Mouse (Mus musculus) MEL (cell line): ENCODE data around the gene Itfg1. TPM values are rescaled to one million over a fixed set of nuclear protein-coding genes. Genes with fewer than 3 reads are reported as not detected.

ENCODE experiments used
- DNase-seq: peaks from one replicate; pipeline ENCODE4 v3.0.0; 2011; ENCODE audit warnings: low read depth, low spot score
- H3K27ac ChIP-seq: 2 replicates; pipeline ENCODE4 v1.5.1; 2012; ENCODE audit warnings: low read depth, mild to moderate bottlenecking, control low read depth, low read length, moderate library complexity; ENCODE audit not compliant: control insufficient read depth
- H3K27me3 ChIP-seq, 2 experiments: fragments of 150-350 bp in 1 of 2; sonication (generic) in 1 of 2; 2 replicates each; pipeline ENCODE4 v1.6.1; 2012; ENCODE audit warnings: low read length in 2 of 2, mild to moderate bottlenecking in 2 of 2, improper control_type of control experiment in 1 of 2, moderate library complexity in 1 of 2; ENCODE audit not compliant: insufficient read depth in 2 of 2, control insufficient read depth in 1 of 2
- H3K36me3 ChIP-seq, 2 experiments: 2 replicates each; pipeline ENCODE4 v1.6.1; 2012 to 2014; ENCODE audit warnings: low read length in 2 of 2, improper control_type of control experiment in 1 of 2, inconsistent platforms in 1 of 2, mild to moderate bottlenecking in 1 of 2; ENCODE audit not compliant: insufficient read depth in 2 of 2, control insufficient read depth in 1 of 2
- H3K4me1 ChIP-seq, 2 experiments: fragments of 150-350 bp in 1 of 2; sonication (generic) in 1 of 2; 2 replicates each; pipeline ENCODE4 v1.6.1; 2012; ENCODE audit warnings: low read length in 2 of 2, improper control_type of control experiment in 1 of 2, mild to moderate bottlenecking in 1 of 2; ENCODE audit not compliant: insufficient read depth in 2 of 2, control insufficient read depth in 1 of 2
- H3K4me3 ChIP-seq, 2 experiments: fragments of 150-350 bp in 1 of 2; sonication (generic) in 1 of 2; 2 replicates each; pipeline ENCODE4 v1.5.1; 2012; ENCODE audit warnings: low read depth in 2 of 2, low read length in 2 of 2, mild to moderate bottlenecking in 2 of 2, moderate library complexity in 2 of 2, control low read depth in 1 of 2, improper control_type of control experiment in 1 of 2; ENCODE audit not compliant: control insufficient read depth in 1 of 2, insufficient read depth in 1 of 2
- H3K79me2 ChIP-seq: 2 replicates; pipeline ENCODE4 v1.6.1; 2012; ENCODE audit warnings: mild to moderate bottlenecking, low read length, moderate library complexity; ENCODE audit not compliant: control insufficient read depth, poor library complexity, insufficient read depth
- H3K9ac ChIP-seq: 2 replicates; pipeline ENCODE4 v1.6.1; 2012; ENCODE audit warnings: low read depth, mild to moderate bottlenecking, control low read depth, low read length, moderate library complexity; ENCODE audit not compliant: control insufficient read depth, poor library complexity, severe bottlenecking
- H3K9me3 ChIP-seq: fragments of 150-350 bp; sonication (generic); replicated peaks from 2 replicates; pipeline ENCODE4 v1.6.1; 2012; ENCODE audit warnings: mild to moderate bottlenecking, low read length, improper control_type of control experiment, moderate library complexity; ENCODE audit not compliant: insufficient read depth
- BHLHE40 ChIP-seq: IDR thresholded peaks from 2 replicates; pipeline ENCODE4 v1.6.1; 2012; ENCODE audit warnings: low read depth, mild to moderate bottlenecking, inconsistent platforms, low read length, improper control_type of control experiment, borderline replicate concordance
- CHD2 ChIP-seq: IDR thresholded peaks from 2 replicates; pipeline ENCODE4 v1.6.1; 2011; ENCODE audit warnings: low read length, improper control_type of control experiment
- CTCF ChIP-seq, 3 experiments: IDR thresholded peaks in 2 of 3; conservative IDR thresholded peaks in 1 of 3; 2 replicates each; pipeline ENCODE4 v1.5.1; 2011 to 2012; ENCODE audit warnings: low read length in 3 of 3, low read depth in 2 of 3, mild to moderate bottlenecking in 2 of 3, improper control_type of control experiment in 1 of 3, inconsistent platforms in 1 of 3, mixed read lengths in 1 of 3, moderate library complexity in 1 of 3; ENCODE audit not compliant: control insufficient read depth in 1 of 3, insufficient read depth in 1 of 3, poor library complexity in 1 of 3, severe bottlenecking in 1 of 3
- E2F4 ChIP-seq: IDR thresholded peaks from 2 replicates; pipeline ENCODE4 v1.6.1; 2011; ENCODE audit warnings: low read depth, low read length, improper control_type of control experiment, borderline replicate concordance
- ELF1 ChIP-seq: IDR thresholded peaks from 2 replicates; pipeline ENCODE4 v1.6.1; 2014; ENCODE audit warnings: low read depth, mild to moderate bottlenecking, inconsistent platforms, low read length, improper control_type of control experiment, moderate library complexity
- EP300 ChIP-seq, 2 experiments: IDR thresholded peaks; 2 replicates each; pipeline ENCODE4 v1.6.1; 2011; ENCODE audit warnings: improper control_type of control experiment in 2 of 2, low read length in 2 of 2, low read depth in 1 of 2, mild to moderate bottlenecking in 1 of 2
- JUND ChIP-seq: IDR thresholded peaks from 2 replicates; pipeline ENCODE4 v1.6.1; 2011; ENCODE audit warnings: low read depth, mild to moderate bottlenecking, improper control_type of control experiment, low read length
- KAT2A ChIP-seq: conservative IDR thresholded peaks from 2 replicates; pipeline ENCODE4 v1.6.1; 2012; ENCODE audit warnings: low read depth, low read length, improper control_type of control experiment, inconsistent platforms
- MAFK ChIP-seq: IDR thresholded peaks from 2 replicates; pipeline ENCODE4 v1.6.1; 2011; ENCODE audit warnings: low read depth, mild to moderate bottlenecking, low read length, improper control_type of control experiment, borderline replicate concordance
- MAX ChIP-seq: IDR thresholded peaks from 2 replicates; pipeline ENCODE4 v1.6.1; 2011; ENCODE audit warnings: low read length, improper control_type of control experiment
- MAZ ChIP-seq: IDR thresholded peaks from 2 replicates; pipeline ENCODE4 v1.6.1; 2012; ENCODE audit warnings: low read depth, mild to moderate bottlenecking, inconsistent platforms, low read length, improper control_type of control experiment
- MEF2A ChIP-seq: IDR thresholded peaks from 2 replicates; pipeline ENCODE4 v1.6.1; 2014; ENCODE audit warnings: low read depth, mild to moderate bottlenecking, inconsistent platforms, low read length, improper control_type of control experiment; ENCODE audit not compliant: poor library complexity, insufficient replicate concordance, severe bottlenecking; ENCODE audit errors: extremely low read depth
- MXI1 ChIP-seq: IDR thresholded peaks from 2 replicates; pipeline ENCODE4 v1.6.1; 2011; ENCODE audit warnings: mild to moderate bottlenecking, low read depth, low read length, improper control_type of control experiment
- POLR2A ChIP-seq, 2 experiments: IDR thresholded peaks; 2 replicates each; pipeline ENCODE4 v1.6.1; 2011 to 2012; ENCODE audit warnings: low read length in 2 of 2, mild to moderate bottlenecking in 2 of 2, control low read depth in 1 of 2, improper control_type of control experiment in 1 of 2, low read depth in 1 of 2, moderate library complexity in 1 of 2; ENCODE audit not compliant: control insufficient read depth in 1 of 2, insufficient read depth in 1 of 2, poor library complexity in 1 of 2
- POLR2AphosphoS2 ChIP-seq: IDR thresholded peaks from 2 replicates; pipeline ENCODE4 v1.6.1; 2011; ENCODE audit warnings: low read length, improper control_type of control experiment
- RAD21 ChIP-seq: IDR thresholded peaks from 2 replicates; pipeline ENCODE4 v1.6.1; 2011; ENCODE audit warnings: mild to moderate bottlenecking, low read depth, low read length, improper control_type of control experiment
- SMC3 ChIP-seq: IDR thresholded peaks from 2 replicates; pipeline ENCODE4 v1.6.1; 2011; ENCODE audit warnings: low read depth, low read length, improper control_type of control experiment
- TBP ChIP-seq: IDR thresholded peaks from 2 replicates; pipeline ENCODE4 v1.8.0; 2011; ENCODE audit warnings: low read depth, low read length, improper control_type of control experiment
- TCF12 ChIP-seq: IDR thresholded peaks from 2 replicates; pipeline ENCODE4 v1.6.1; 2014; ENCODE audit warnings: low read depth, mild to moderate bottlenecking, inconsistent platforms, low read length, improper control_type of control experiment, moderate library complexity
- UBTF ChIP-seq: IDR thresholded peaks from 2 replicates; pipeline ENCODE4 v1.6.1; 2012; ENCODE audit warnings: low read depth, mild to moderate bottlenecking, inconsistent platforms, low read length, improper control_type of control experiment, moderate library complexity, borderline replicate concordance; ENCODE audit not compliant: insufficient read depth
- USF1 ChIP-seq: IDR thresholded peaks from 2 replicates; pipeline ENCODE4 v1.6.1; 2014; ENCODE audit warnings: low read depth, mild to moderate bottlenecking, inconsistent platforms, low read length, improper control_type of control experiment, moderate library complexity
- ZNF384 ChIP-seq: IDR thresholded peaks from 2 replicates; pipeline ENCODE4 v1.6.1; 2012; ENCODE audit warnings: low read depth, mild to moderate bottlenecking, inconsistent platforms, low read length, improper control_type of control experiment
- polyA plus RNA-seq, 2 experiments: library from polyadenylated mRNA; stranded (reverse) in 1 of 2; unstranded in 1 of 2; fragments of >175 nt in 1 of 2; fragments of >200 nt in 1 of 2; gene quantifications; 2 replicates each; pipeline versions ENCODE4 v1.2.1 to v1.2.4; 2012; ENCODE audit warnings: low replicate concordance in 2 of 2, low read depth in 1 of 2; ENCODE audit not compliant: insufficient read length in 2 of 2, insufficient read depth in 1 of 2, missing spikeins in 1 of 2
- total RNA-seq: library from RNA; depleted of rRNA; stranded (reverse); fragments of 300-350 nt; gene quantifications from 2 replicates; pipeline ENCODE4 v1.2.3, GENCODE M21; 2012

The Itfg1 gene
- total and polyA plus RNA-seq, 3 experiments = 21.8 to 26.7 TPM; not detected in 1

GRCm38 (mm10) chr8:85785506-85785905, 55.2 kb downstream of the Itfg1 start:
- Histone ChIP-seq H3K4me1 (no peaks in the 10 kb centered on the region), H3K36me3 (peaks cover 0 to 2% of the 10 kb centered on the region in 2 experiments; a peak in 1 of 4 replicates), H3K4me3 (no peak overlapping the region), H3K27me3 (no peaks in the 10 kb centered on the region), H3K27ac (no peak overlapping the region), H3K9ac (no peak overlapping the region), H3K79me2 (no peaks in the 10 kb centered on the region), H3K9me3 (no peaks in the 10 kb centered on the region)
- TF ChIP-seq TCF12 (no peak), ZNF384 (no peak), JUND (no peak), SMC3 (no peak), CTCF (IDR thresholded peaks at IDR 0.05 in 2 of 3, conservative IDR thresholded peaks at IDR 0.05 in 1 of 3; ENCODE audit: control insufficient read depth in 1 of 3, insufficient read depth in 1 of 3, low read depth in 2 of 3, low read length in 3 of 3, poor library complexity in 1 of 3, severe bottlenecking in 1 of 3) (no peak), CHD2 (no peak), MAZ (no peak), KAT2A (no peak)
- no peak for DNase-seq

- Histone ChIP-seq H3K79me2 (no peaks in the 10 kb centered on the region), H3K4me1 (no peaks in the 10 kb centered on the region), H3K9ac (no peak overlapping the region), H3K4me3 (no peak overlapping the region), H3K36me3 (peaks cover 0 to 2% of the 10 kb centered on the region in 2 experiments; a peak in 1 of 4 replicates), H3K27me3 (no peaks in the 10 kb centered on the region), H3K9me3 (no peaks in the 10 kb centered on the region), H3K27ac (no peak overlapping the region)
- DNase-seq = no peak
- TF ChIP-seq SMC3 = no peak
- no peak for TF ChIP-seq ELF1
- TF ChIP-seq MAZ = no peak
- no peak for TF ChIP-seq E2F4
- no peak for TF ChIP-seq USF1
- no peak for TF ChIP-seq BHLHE40
- no peak for TF ChIP-seq MXI1
- TF ChIP-seq RAD21 = no peak
- TF ChIP-seq POLR2AphosphoS2 = no peak
- TF ChIP-seq TBP = no peak
- TF ChIP-seq UBTF = no peak
- TF ChIP-seq MEF2A = no peak
- TF ChIP-seq EP300 (IDR thresholded peaks at IDR 0.05; ENCODE audit: low read depth in 1 of 2, low read length in 2 of 2) = no peak
- no peak for TF ChIP-seq MAFK
- no peak for TF ChIP-seq MAX
- no peak for TF ChIP-seq POLR2A (IDR thresholded peaks at IDR 0.05; ENCODE audit: control insufficient read depth in 1 of 2, insufficient read depth in 1 of 2, low read depth in 1 of 2, low read length in 2 of 2, poor library complexity in 1 of 2)
- TF ChIP-seq ZNF384 = no peak
Measured at GRCm38 (mm10) chr8:85783871-85784270, 56.9 kb downstream of the Itfg1 start.
